Mouse (Mus musculus) heart, embryonic 14.5 days (tissue): ENCODE measurements around the gene Klk1b11. TPM values are rescaled to one million over a fixed set of nuclear protein-coding genes. Genes with fewer than 3 reads are reported as not detected.
"Not testable (repeated sequence)": the region's sequence is repeated elsewhere in the genome, so short reads cannot be mapped to it uniquely, and the experiment has no call there.

Source experiments
- ATAC-seq: fragments of 200-750 bp; cut with Nextera tagmentation; 2 replicates; pipeline ENCODE4 v1.8.0; 2017; ENCODE audit warnings: low read depth, moderate TSS enrichment; ENCODE audit not compliant: insufficient number of reproducible peaks, insufficient read depth, low FRiP score
- H3K27ac ChIP-seq, 2 experiments: fragments of 200-500 bp in 1 of 2; fragments of 300-500 bp in 1 of 2; sonication (generic) in 1 of 2; replicated peaks in 1 of 2; 2 replicates each; pipeline ENCODE4 v1.5.1; 2012 to 2014; ENCODE audit warnings: low read depth in 2 of 2, low read length in 2 of 2, control low read depth in 1 of 2, mild to moderate bottlenecking in 1 of 2, mixed read lengths in 1 of 2; ENCODE audit not compliant: control insufficient read depth in 1 of 2, insufficient read depth in 1 of 2
- H3K27me3 ChIP-seq: fragments of 300-500 bp; sonication (generic); 2 replicates; pipeline ENCODE4 v1.6.1; 2014; ENCODE audit warnings: mild to moderate bottlenecking, low read length, control low read depth; ENCODE audit not compliant: control insufficient read depth, insufficient read depth
- H3K36me3 ChIP-seq: fragments of 300-500 bp; sonication (generic); 2 replicates; pipeline ENCODE4 v1.6.1; 2014; ENCODE audit warnings: mild to moderate bottlenecking, control low read depth, low read length, mixed read lengths; ENCODE audit not compliant: control insufficient read depth, insufficient read depth
- H3K4me1 ChIP-seq, 2 experiments: fragments of 200-500 bp in 1 of 2; fragments of 300-500 bp in 1 of 2; sonication (generic) in 1 of 2; 2 replicates each; pipeline ENCODE4 v1.6.1; 2012 to 2014; ENCODE audit warnings: low read length in 2 of 2, control low read depth in 1 of 2, mixed read lengths in 1 of 2; ENCODE audit not compliant: control insufficient read depth in 2 of 2, insufficient read depth in 2 of 2
- H3K4me2 ChIP-seq: fragments of 300-500 bp; sonication (generic); 2 replicates; pipeline ENCODE4 v1.6.1; 2014; ENCODE audit warnings: mild to moderate bottlenecking, low read length
- H3K4me3 ChIP-seq, 2 experiments: fragments of 200-500 bp in 1 of 2; fragments of 300-500 bp in 1 of 2; sonication (generic) in 1 of 2; 2 replicates each; pipeline ENCODE4 v1.5.1; 2012 to 2014; ENCODE audit warnings: low read length in 2 of 2, mild to moderate bottlenecking in 2 of 2, control low read depth in 1 of 2, low read depth in 1 of 2, moderate library complexity in 1 of 2; ENCODE audit not compliant: control insufficient read depth in 1 of 2, insufficient read depth in 1 of 2
- H3K9ac ChIP-seq: fragments of 300-500 bp; sonication (generic); 2 replicates; pipeline ENCODE4 v1.6.1; 2014; ENCODE audit warnings: mild to moderate bottlenecking, low read length
- H3K9me3 ChIP-seq: fragments of 300-500 bp; sonication (generic); 2 replicates; pipeline ENCODE4 v1.6.1; 2016; ENCODE audit warnings: low read length, control low read depth; ENCODE audit not compliant: control insufficient read depth
- WGBS: fragments of 180-500 bp; shearing (Covaris S2); extraction: QIAGEN DNeasy Blood & Tissue Kit; methylation state at CpG from one replicate; pipeline ENCODE4 v1.1.7; 2014; 5-methylcytosine and 5-hydroxymethylcytosine counted together
- polyA plus RNA-seq: library from polyadenylated mRNA; unstranded; fragments of >200 nt; fragmentation: Nextera tagmentation; extraction: Ambion mirVana; gene quantifications from 2 replicates; pipeline ENCODE4 v1.2.1, GENCODE M21; 2014

The Klk1b11 gene
- polyA plus RNA-seq, 1 experiment from 2014 or later = not detected

- ATAC-seq, H3K4me1 ChIP-seq, H3K27ac ChIP-seq, H3K4me3 ChIP-seq, H3K9me3 ChIP-seq, H3K36me3 ChIP-seq, H3K27me3 ChIP-seq, H3K9ac ChIP-seq, H3K4me2 ChIP-seq: not testable (repeated sequence)
- 61% methylated on average over 1 of the region's 1 CpGs for WGBS
These were observed 856 bp upstream of the Klk1b11 start for GRCm38 (mm10) chr7:43994821-43995220.

GRCm38 (mm10) chr7:44004847-44005246 lies 9.2 kb downstream of the Klk1b11 start:
- no peak for ATAC-seq
- Histone ChIP-seq H3K4me2 (no peak overlapping the region), H3K4me1 (no peaks in the 10 kb centered on the region), H3K9me3 (no peaks in the 10 kb centered on the region), H3K27me3 (no peaks in the 10 kb centered on the region), H3K4me3 (no peak overlapping the region), H3K36me3 (no peaks in the 10 kb centered on the region), H3K27ac (no peak overlapping the region), H3K9ac (no peak overlapping the region)

GRCm38 (mm10) chr7:44011868-44012267 lies 16.2 kb downstream of the Klk1b11 start, which contains the start of gene Klk1b26:
Gene Klk1b26, plus strand, starts transcription at chr7:44012168.
- not testable (repeated sequence) for H3K9ac ChIP-seq, H3K9me3 ChIP-seq, H3K27ac ChIP-seq, ATAC-seq, H3K4me3 ChIP-seq, H3K4me2 ChIP-seq, H3K4me1 ChIP-seq, H3K36me3 ChIP-seq, H3K27me3 ChIP-seq

GRCm38 (mm10) chr7:44014666-44015065 lies 19.0 kb downstream of the Klk1b11 start:
- H3K27me3 ChIP-seq, H3K4me1 ChIP-seq, ATAC-seq, H3K4me2 ChIP-seq, H3K27ac ChIP-seq, H3K36me3 ChIP-seq, H3K4me3 ChIP-seq, H3K9me3 ChIP-seq, H3K9ac ChIP-seq: not testable (repeated sequence)
- WGBS = 76% methylated on average over 6 of the region's 6 CpGs

- Histone ChIP-seq H3K27me3 (no peaks in the 10 kb centered on the region), H3K36me3 (no peaks in the 10 kb centered on the region), H3K27ac (no peak overlapping the region), H3K4me3 (no peak overlapping the region), H3K9me3 (no peaks in the 10 kb centered on the region), H3K4me2 (no peak overlapping the region), H3K9ac (no peak overlapping the region), H3K4me1 (no peaks in the 10 kb centered on the region)
- no peak for ATAC-seq
- WGBS = 75% methylated on average over 5 of the region's 5 CpGs
These were observed 19.4 kb downstream of the Klk1b11 start for GRCm38 (mm10) chr7:44015071-44015470.

Other genes with a start within 250 kb of the Klk1b11 start
- gene Klk12, start 227.0 kb upstream of the Klk1b11 start, polyA plus RNA-seq = not detected in 2 replicates
- not detected in 2 replicates for gene Klk11, start 221.3 kb upstream of the Klk1b11 start, polyA plus RNA-seq
- 0.19 and 0.34 TPM in 2 replicates for gene Klk10, start 214.8 kb upstream of the Klk1b11 start, polyA plus RNA-seq
- gene Klk9, start 204.0 kb upstream of the Klk1b11 start, polyA plus RNA-seq = not detected in 2 replicates
- 24.2 and 26.3 TPM in 2 replicates for gene Klk8, start 198.3 kb upstream of the Klk1b11 start, polyA plus RNA-seq
- gene Klk7, start 184.6 kb upstream of the Klk1b11 start, polyA plus RNA-seq = 0.11 and 0.20 TPM in 2 replicates
- not detected in 2 replicates for gene Klk6, start 171.4 kb upstream of the Klk1b11 start, polyA plus RNA-seq
- not detected in 2 replicates for gene Klk5, start 153.9 kb upstream of the Klk1b11 start, polyA plus RNA-seq
- gene Klk4, start 114.7 kb upstream of the Klk1b11 start, polyA plus RNA-seq = not detected in 2 replicates
- gene Klk15, start 62.1 kb upstream of the Klk1b11 start, polyA plus RNA-seq = not detected in 2 replicates
- not detected in 2 replicates for gene Klk1b8, start 45.2 kb upstream of the Klk1b11 start, polyA plus RNA-seq
- gene Klk1b1, start 29.1 kb upstream of the Klk1b11 start, polyA plus RNA-seq = not detected in 2 replicates
- not detected in 2 replicates for gene Klk1b9, start 19.8 kb upstream of the Klk1b11 start, polyA plus RNA-seq
- gene Klk1b26, start 16.3 kb downstream of the Klk1b11 start, polyA plus RNA-seq = not detected in 2 replicates
- gene Klk1b27, start 56.4 kb downstream of the Klk1b11 start, polyA plus RNA-seq = not detected in 2 replicates
- gene Klk1b21, start 106.5 kb downstream of the Klk1b11 start, polyA plus RNA-seq = not detected in 2 replicates
- not detected in 2 replicates for gene Klk1b22, start 116.8 kb downstream of the Klk1b11 start, polyA plus RNA-seq
- gene Klk1b16, start 140.9 kb downstream of the Klk1b11 start, polyA plus RNA-seq = not detected in 2 replicates
- not detected in 2 replicates for gene Klk1b24, start 192.4 kb downstream of the Klk1b11 start, polyA plus RNA-seq
- gene Klk1b3, start 202.3 kb downstream of the Klk1b11 start, polyA plus RNA-seq = not detected in 2 replicates
- gene Klk1b4, start 211.6 kb downstream of the Klk1b11 start, polyA plus RNA-seq = not detected in 2 replicates
- gene Klk1b5, start 220.1 kb downstream of the Klk1b11 start, polyA plus RNA-seq = not detected in 2 replicates
- not detected in 2 replicates for gene Klk1, start 229.5 kb downstream of the Klk1b11 start, polyA plus RNA-seq
- gene Gm36864, start 240.3 kb downstream of the Klk1b11 start, polyA plus RNA-seq = not detected in 2 replicates